Mouse (Mus musculus): ENCODE results near the gene Tubg2.

Tubg2 gene

GRCm38 (mm10) chr11:101192646-101193045 is 36.9 kb downstream of the Tubg2 start:
- intact Hi-C loops (cut with DNase I): no loop called here

- intact Hi-C loops (cut with DNase I): no loop called here
Observed at GRCm38 (mm10) chr11:101193076-101193475, 37.4 kb downstream of the Tubg2 start.

DNA sequence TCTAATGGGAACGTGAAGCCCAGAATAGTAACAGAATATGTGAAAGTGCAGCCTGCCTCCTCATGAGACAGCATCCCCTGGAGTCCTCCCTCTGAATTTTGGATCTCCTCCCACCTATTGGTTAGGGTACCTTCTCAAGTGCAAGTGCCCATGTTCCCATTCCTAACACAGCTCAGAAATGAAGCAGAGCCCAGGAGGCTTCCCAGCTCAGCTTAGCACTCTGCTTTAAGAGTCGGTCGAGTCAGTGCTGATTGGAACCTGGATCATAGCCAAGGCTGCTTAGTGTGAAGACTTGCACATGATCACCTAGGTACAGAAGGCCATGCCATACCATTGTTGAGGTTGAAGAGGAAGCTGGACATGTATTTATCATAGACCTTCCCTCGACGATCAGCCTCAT is 38.4 kb downstream of the Tubg2 start:
- intact Hi-C loops (cut with DNase I): no loop called here

GRCm38 (mm10) chr11:101194643-101195042 is 38.9 kb downstream of the Tubg2 start:
- intact Hi-C loops (cut with DNase I): no loop called here

DNA sequence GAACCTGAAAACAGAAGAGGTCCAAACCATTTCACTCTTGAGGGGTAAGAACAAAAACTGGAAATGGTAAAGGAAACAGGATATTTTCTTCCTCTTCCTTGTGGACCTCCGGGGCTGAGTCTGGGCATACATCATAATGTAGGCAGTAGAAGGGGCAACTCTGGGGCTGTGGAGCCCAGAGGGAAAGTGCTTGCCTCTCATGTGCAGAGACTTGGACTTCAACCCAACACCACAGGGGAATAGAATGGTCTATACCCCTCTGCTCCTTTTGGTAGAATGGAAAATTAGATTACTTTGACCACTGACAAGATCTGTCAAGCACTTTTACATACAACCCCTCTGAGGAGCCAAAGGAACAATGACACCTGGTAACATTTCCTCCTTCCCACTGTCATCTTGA is 39.4 kb downstream of the Tubg2 start:
- intact Hi-C loops (cut with DNase I): no loop called here

DNA sequence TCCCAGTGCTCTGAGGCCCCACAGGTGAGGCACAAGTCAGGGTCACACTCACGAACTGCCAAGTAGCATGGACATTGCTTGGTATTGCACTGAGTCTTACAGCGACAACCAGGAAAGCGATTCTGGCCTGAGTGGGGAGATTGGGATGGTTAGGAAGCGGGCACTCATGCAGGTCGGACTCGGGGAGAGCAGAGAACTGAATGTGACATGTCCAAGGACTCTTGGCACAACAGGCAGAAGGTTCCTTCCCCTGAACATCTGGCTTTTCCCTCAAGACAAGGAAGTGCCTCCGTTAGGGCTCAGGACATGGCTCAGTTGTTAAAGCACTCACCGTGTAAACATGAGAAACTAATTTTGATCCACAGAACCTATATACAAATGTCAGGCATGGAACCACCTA is 39.9 kb downstream of the Tubg2 start:
- intact Hi-C loops (cut with DNase I): no loop called here

DNA sequence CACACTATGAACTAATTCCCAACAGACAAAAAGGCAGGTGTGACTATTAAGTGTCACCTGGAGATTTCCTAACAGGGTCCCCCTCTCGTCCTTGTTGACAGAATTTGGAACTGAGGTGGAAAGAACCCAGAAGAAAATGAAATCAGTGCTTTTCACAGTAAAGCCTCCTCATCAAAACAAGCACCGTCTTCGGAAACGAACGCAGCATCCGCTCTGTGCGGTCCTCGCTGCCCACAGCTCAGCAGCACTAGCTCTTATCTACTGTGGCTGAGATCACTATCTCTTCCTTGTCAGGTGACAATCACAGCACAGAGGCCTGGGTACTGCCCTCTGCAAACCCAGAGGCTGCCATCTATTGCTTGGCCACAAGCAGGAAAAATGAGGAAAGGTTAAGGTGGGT is 40.5 kb downstream of the Tubg2 start:
- intact Hi-C loops (cut with DNase I): no loop called here

DNA sequence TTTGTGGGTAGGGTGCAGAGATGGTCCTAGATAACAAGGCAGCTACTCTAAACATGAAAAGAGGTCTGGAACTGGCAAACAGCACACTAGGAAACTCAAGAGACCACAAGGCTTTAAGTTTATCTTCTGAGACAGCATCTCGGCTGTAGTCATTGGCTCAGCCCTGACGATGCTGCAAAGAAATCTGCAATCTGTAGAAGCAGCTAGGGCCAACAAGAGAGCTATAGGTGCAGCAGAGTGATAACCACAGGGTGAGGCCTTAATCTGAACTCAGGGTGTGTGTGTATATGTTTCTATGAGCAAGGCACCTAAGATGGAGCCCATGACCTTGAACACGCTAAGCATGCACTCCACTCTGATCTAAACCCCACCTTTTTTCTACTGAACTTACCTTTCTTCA is 43.8 kb downstream of the Tubg2 start:
- intact Hi-C loops (cut with DNase I): no loop called here

GRCm38 (mm10) chr11:101200986-101201385 is 45.3 kb downstream of the Tubg2 start:
- intact Hi-C loops (cut with DNase I): loop anchor here (10.0 kb wide), 1 partner anchor 194 kb away; no protein-coding TSS in a partner anchor

Small RNA genes lying within 50 kb of the gene (microRNA-seq; reads per million reads assigned to microRNA genes)
- gene Gm27626: 0 reads per million in 2 experiments

Measured in adrenal gland (tissue).